Mouse (Mus musculus) forelimb bud, embryonic 11.5 days (tissue): ENCODE measurements around the gene Ppp4r2.
"Not testable (repeated sequence)": the region's sequence is repeated elsewhere in the genome, so short reads cannot be mapped to it uniquely, and the experiment has no call there.

Experiments used
- DNase-seq: peaks from one replicate; pipeline ENCODE4 v3.0.0-alpha.2; 2012; ENCODE audit warnings: low read depth, low spot score

Ppp4r2 gene

GRCm38 (mm10) chr6:100831188-100831587, 2.2 kb upstream of the Ppp4r2 start:
- DNase-seq = no peak

- DNase-seq = no peak
These were observed 1.7 kb upstream of the Ppp4r2 start for GRCm38 (mm10) chr6:100831751-100832150.

GRCm38 (mm10) chr6:100833811-100834481, 524 bp downstream of the Ppp4r2 start:
- peak; percentile 45 for DNase-seq

GRCm38 (mm10) chr6:100834489-100835160, 1.2 kb downstream of the Ppp4r2 start:
- DNase-seq = peak; percentile 26

GRCm38 (mm10) chr6:100845058-100845457, 11.6 kb downstream of the Ppp4r2 start:
- no peak for DNase-seq

GRCm38 (mm10) chr6:100847264-100847663, 13.8 kb downstream of the Ppp4r2 start:
- DNase-seq = no peak

- DNase-seq = no peak
These were observed 15.4 kb downstream of the Ppp4r2 start for GRCm38 (mm10) chr6:100848682-100849375.

- no peak for DNase-seq
These were observed 17.3 kb downstream of the Ppp4r2 start for GRCm38 (mm10) chr6:100850671-100851081.

- no peak for DNase-seq
These were observed 17.7 kb downstream of the Ppp4r2 start for GRCm38 (mm10) chr6:100851083-100851482.

- DNase-seq = no peak
These were observed 31.9 kb downstream of the Ppp4r2 start for GRCm38 (mm10) chr6:100865321-100865720.

- not testable (repeated sequence) for DNase-seq
These were observed 32.4 kb downstream of the Ppp4r2 start for GRCm38 (mm10) chr6:100865788-100866187.

- DNase-seq = not testable (repeated sequence)
These were observed 32.8 kb downstream of the Ppp4r2 start for GRCm38 (mm10) chr6:100866246-100866645.

- no peak for DNase-seq
These were observed 35.4 kb downstream of the Ppp4r2 start for GRCm38 (mm10) chr6:100868863-100869262.

- no peak for DNase-seq
These were observed 36.5 kb downstream of the Ppp4r2 start for GRCm38 (mm10) chr6:100869909-100870308.

- DNase-seq = no peak
These were observed 39.8 kb downstream of the Ppp4r2 start for GRCm38 (mm10) chr6:100873191-100873590.

GRCm38 (mm10) chr6:100875862-100876623, 42.6 kb downstream of the Ppp4r2 start:
- DNase-seq = peak; percentile 73

- DNase-seq = no peak
These were observed 43.2 kb downstream of the Ppp4r2 start for GRCm38 (mm10) chr6:100876624-100877017.

GRCm38 (mm10) chr6:100878546-100878945, 45.1 kb downstream of the Ppp4r2 start:
- DNase-seq = no peak

GRCm38 (mm10) chr6:100879607-100880006, 46.2 kb downstream of the Ppp4r2 start:
- DNase-seq = no peak

GRCm38 (mm10) chr6:100881657-100882056, 48.2 kb downstream of the Ppp4r2 start:
- no peak for DNase-seq

- DNase-seq = peak; percentile 84
These were observed 49.2 kb downstream of the Ppp4r2 start for GRCm38 (mm10) chr6:100882381-100883213.
